Mouse (Mus musculus) stomach, embryonic 14.5 days (tissue): ENCODE measurements around the gene Gm11549. TPM values are rescaled to one million over a fixed set of nuclear protein-coding genes. Genes with fewer than 3 reads are reported as not detected.

Experiments
- ATAC-seq: fragments of 200-750 bp; cut with Nextera tagmentation; 2 replicates; pipeline ENCODE4 v1.8.0; 2017; ENCODE audit warnings: low read depth, moderate TSS enrichment; ENCODE audit not compliant: insufficient number of reproducible peaks, insufficient read depth, low FRiP score
- H3K27ac ChIP-seq: fragments of 300-500 bp; sonication (generic); 2 replicates; pipeline ENCODE4 v1.5.1; 2014; ENCODE audit warnings: mild to moderate bottlenecking, low read length, moderate library complexity, mixed read lengths
- H3K27me3 ChIP-seq: fragments of 300-500 bp; sonication (generic); 2 replicates; pipeline ENCODE4 v1.6.1; 2014; ENCODE audit warnings: low read length, control low read depth, mixed read lengths; ENCODE audit not compliant: control insufficient read depth, insufficient read depth
- H3K36me3 ChIP-seq: fragments of 300-500 bp; sonication (generic); 2 replicates; pipeline ENCODE4 v1.6.1; 2014; ENCODE audit warnings: mild to moderate bottlenecking, control low read depth, low read length, moderate library complexity, mixed read lengths; ENCODE audit not compliant: control insufficient read depth, insufficient read depth
- H3K4me1 ChIP-seq: fragments of 300-500 bp; sonication (generic); 2 replicates; pipeline ENCODE4 v1.6.1; 2014; ENCODE audit warnings: low read length, control low read depth, mixed read lengths; ENCODE audit not compliant: control insufficient read depth, insufficient read depth
- H3K4me2 ChIP-seq: fragments of 300-500 bp; sonication (generic); replicated peaks from 2 replicates; pipeline ENCODE4 v1.6.1; 2014; ENCODE audit warnings: low read depth, low read length, control low read depth
- H3K4me3 ChIP-seq: fragments of 300-500 bp; sonication (generic); 2 replicates; pipeline ENCODE4 v1.5.1; 2014; ENCODE audit warnings: low read depth, low read length, control low read depth
- H3K9ac ChIP-seq: fragments of 300-500 bp; sonication (generic); replicated peaks from 2 replicates; pipeline ENCODE4 v1.6.1; 2014; ENCODE audit warnings: low read depth, mild to moderate bottlenecking, control low read depth, low read length, moderate library complexity, mixed read lengths
- H3K9me3 ChIP-seq: fragments of 300-500 bp; sonication (generic); 2 replicates; pipeline ENCODE4 v1.6.1; 2016; ENCODE audit warnings: low read depth, low read length, control low read depth; ENCODE audit not compliant: control insufficient read depth
- WGBS: fragments of 180-500 bp; shearing (Covaris S2); extraction: QIAGEN DNeasy Blood & Tissue Kit; methylation state at CpG from one replicate; pipeline ENCODE4 v1.1.7; 2014; 5-methylcytosine and 5-hydroxymethylcytosine counted together
- polyA plus RNA-seq: library from polyadenylated mRNA; unstranded; fragments of >200 nt; fragmentation: Nextera tagmentation; extraction: Ambion mirVana; gene quantifications from 2 replicates; pipeline ENCODE4 v1.2.1, GENCODE M21; 2014

Gene Gm11549
- polyA plus RNA-seq, 1 experiment from 2014 or later, result 0.30 TPM

DNA sequence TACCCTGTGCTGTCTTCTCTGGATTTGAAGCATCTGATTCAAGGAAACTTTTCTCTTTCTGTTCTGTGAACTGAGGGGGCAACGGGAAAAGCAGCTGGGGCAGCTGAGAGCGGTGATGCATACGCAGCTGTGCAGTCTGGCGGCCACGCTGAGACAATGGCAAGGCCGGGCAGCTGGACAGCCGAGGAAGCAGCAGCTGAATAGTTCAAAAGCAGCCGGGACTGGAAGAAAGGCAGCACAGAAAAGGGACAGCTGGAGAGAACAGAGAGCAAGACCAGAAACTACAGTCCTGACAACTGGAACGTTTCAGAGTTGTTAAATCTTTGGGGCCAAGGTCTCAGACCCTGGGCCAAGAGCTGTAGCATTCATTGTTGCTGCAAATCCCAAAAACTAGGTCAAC, 29.7 kb upstream of the Gm11549 start:
- no peak; the same call in 1 of the 2 replicates for ATAC-seq
- Histone ChIP-seq H3K27me3 (no peaks in the 10 kb centered on the region), H3K36me3 (peaks cover 17% of the 10 kb centered on the region; the same call in 1 of the 2 replicates), H3K4me2 (peak overlapping the region; percentile 88), H3K9me3 (no peaks in the 10 kb centered on the region), H3K4me3 (no peak overlapping the region), H3K4me1 (0 out of 2 replicates have a peak, but pooled peaks cover 5% of the 10 kb centered on the region), H3K9ac (no peak overlapping the region), H3K27ac (no peak overlapping the region; the same call in 1 of the 2 replicates)
- 44% methylated on average over 9 of the region's 9 CpGs for WGBS

DNA sequence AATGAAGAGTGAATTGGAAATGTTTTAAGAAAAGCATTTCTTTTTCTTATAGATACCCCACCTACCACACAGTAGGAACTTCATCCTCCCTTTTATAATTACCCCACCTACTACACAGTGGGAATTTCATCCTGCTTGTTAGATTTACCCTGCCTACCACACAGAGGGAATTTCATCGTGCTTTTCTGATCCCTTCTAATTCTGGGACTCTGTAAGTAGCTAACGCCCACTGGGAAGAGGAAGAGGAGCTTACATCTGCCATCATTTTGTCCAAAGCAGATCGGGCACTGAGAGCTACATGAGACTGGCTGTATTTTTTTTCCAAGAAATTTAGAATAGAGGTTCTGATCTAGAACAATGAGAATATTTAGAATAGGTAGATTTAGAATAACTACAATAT, 23.3 kb upstream of the Gm11549 start:
- no peaks in the 10 kb centered on the region for H3K9me3 ChIP-seq
- no peak overlapping the region for H3K27ac ChIP-seq
- H3K4me2 ChIP-seq, result no peak overlapping the region
- H3K36me3 ChIP-seq, result no peaks in the 10 kb centered on the region
- H3K4me1 ChIP-seq, result no peaks in the 10 kb centered on the region
- H3K4me3 ChIP-seq, result no peak overlapping the region
- WGBS, result 73% methylated on average over 3 of the region's 3 CpGs
- no peak overlapping the region for H3K9ac ChIP-seq
- no peak for ATAC-seq
- no peaks in the 10 kb centered on the region for H3K27me3 ChIP-seq

DNA sequence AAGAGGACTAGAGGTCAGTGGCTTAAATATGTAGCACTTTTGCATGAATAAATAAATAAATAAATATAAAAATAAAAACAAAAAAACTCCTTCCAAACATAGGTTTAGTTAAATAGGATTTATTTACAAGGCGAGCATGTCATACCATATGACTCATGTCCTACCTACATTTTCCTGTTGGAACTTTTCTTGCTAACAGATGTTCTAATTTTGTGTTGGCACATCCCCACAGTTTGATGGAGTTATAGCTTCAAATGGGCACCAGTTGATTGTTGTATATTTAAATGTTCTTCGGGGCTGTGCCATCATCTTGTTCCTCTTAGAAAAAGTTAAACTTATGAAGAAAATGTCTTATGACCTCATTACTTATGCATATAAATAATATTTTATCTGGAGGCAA, 19.8 kb upstream of the Gm11549 start:
- H3K4me1 ChIP-seq, result no peaks in the 10 kb centered on the region
- H3K4me2 ChIP-seq, result no peak overlapping the region
- H3K9me3 ChIP-seq, result no peaks in the 10 kb centered on the region
- no peaks in the 10 kb centered on the region for H3K36me3 ChIP-seq
- H3K9ac ChIP-seq, result no peak overlapping the region
- H3K27ac ChIP-seq, result no peak overlapping the region
- H3K4me3 ChIP-seq, result no peak overlapping the region
- no peak for ATAC-seq
- WGBS, result 89% methylated on average over 2 of the region's 2 CpGs
- no peaks in the 10 kb centered on the region for H3K27me3 ChIP-seq

DNA sequence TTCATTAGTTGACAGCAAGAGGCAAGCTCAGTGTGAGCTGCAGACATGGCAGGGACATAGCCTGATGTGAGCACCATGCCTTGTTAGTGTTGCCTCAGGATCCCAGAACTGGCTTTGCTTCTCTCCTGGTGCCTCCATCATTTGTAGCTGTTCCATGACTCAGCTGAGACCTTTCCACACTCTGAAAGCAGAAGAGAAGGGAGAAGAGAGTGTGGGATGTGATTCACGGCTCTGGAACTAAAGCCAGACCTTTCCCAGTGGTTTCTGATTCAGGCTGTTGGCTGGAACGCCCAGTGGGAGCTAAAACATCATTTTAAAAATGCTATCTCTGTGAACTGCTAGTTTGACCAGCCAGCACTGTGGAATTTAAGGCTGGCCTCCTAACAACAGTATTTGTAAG, 19.1 kb upstream of the Gm11549 start:
- Histone ChIP-seq H3K4me1 (no peaks in the 10 kb centered on the region), H3K9ac (no peak overlapping the region), H3K27me3 (no peaks in the 10 kb centered on the region), H3K9me3 (no peaks in the 10 kb centered on the region), H3K4me3 (no peak overlapping the region), H3K27ac (no peak overlapping the region), H3K36me3 (no peaks in the 10 kb centered on the region), H3K4me2 (no peak overlapping the region)
- WGBS, result 75% methylated on average over 2 of the region's 2 CpGs
- ATAC-seq, result no peak

GRCm38 (mm10) chr3:36537701-36538470, 16.3 kb upstream of the Gm11549 start:
- H3K9me3 ChIP-seq, result no peaks in the 10 kb centered on the region
- WGBS, result 79% methylated on average over 4 of the region's 4 CpGs
- no peak overlapping the region for H3K4me3 ChIP-seq
- peaks cover 3% of the 10 kb centered on the region; the same call in 1 of the 2 replicates for H3K4me1 ChIP-seq
- no peak overlapping the region for H3K27ac ChIP-seq
- H3K4me2 ChIP-seq, result no peak overlapping the region
- H3K27me3 ChIP-seq, result no peaks in the 10 kb centered on the region
- ATAC-seq, result no peak
- H3K36me3 ChIP-seq, result no peaks in the 10 kb centered on the region
- no peak overlapping the region for H3K9ac ChIP-seq

DNA sequence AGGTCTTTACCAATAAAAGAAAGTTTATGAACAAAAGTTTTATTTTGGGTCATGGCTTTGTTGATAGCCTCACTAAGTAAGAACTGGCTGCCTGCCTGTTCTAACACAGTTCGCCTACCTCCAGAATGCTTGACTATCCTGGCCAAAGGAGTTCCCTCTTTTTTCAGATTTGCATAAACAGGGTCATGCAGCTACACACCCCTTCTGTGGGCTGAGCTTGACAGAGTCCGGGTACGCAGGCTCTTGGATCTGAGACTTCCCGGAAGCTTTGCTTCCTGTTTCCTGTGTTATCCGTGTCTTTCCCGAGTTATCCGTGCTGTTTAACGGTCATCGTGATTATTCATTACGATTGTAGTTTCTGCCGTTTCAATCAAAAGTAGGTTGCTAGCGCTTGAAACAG, 14.4 kb upstream of the Gm11549 start:
- Histone ChIP-seq H3K27me3 (no peaks in the 10 kb centered on the region), H3K4me2 (no peak overlapping the region), H3K27ac (no peak overlapping the region), H3K36me3 (no peaks in the 10 kb centered on the region), H3K9ac (no peak overlapping the region), H3K4me1 (peaks cover 11% of the 10 kb centered on the region; the same call in 1 of the 2 replicates), H3K4me3 (no peak overlapping the region), H3K9me3 (no peaks in the 10 kb centered on the region)
- no peak for ATAC-seq
- 90% methylated on average over 12 of the region's 12 CpGs for WGBS

DNA sequence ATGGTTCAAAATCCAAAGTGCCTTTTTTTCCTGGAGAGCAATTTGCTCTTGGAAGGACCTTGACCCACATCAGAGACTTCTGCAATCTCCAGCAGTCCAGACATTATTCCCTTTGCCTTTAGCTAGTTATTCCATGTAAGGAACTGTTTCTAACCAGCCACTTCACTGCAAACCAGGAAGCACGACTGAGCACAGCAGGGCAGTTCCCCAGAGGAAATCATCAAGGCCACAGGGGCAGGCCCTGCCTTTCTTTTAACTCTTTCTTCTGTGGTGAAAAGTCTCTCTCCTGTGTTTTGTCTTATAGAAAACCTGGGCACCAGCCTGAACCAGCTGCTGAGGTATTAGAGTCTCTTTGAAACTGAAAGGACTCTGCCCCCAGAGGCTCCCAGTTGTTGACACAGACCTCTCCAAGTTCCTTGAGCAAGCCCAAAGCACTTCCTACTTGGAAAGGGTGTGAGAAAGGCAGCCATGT, 11.6 kb upstream of the Gm11549 start:
- Histone ChIP-seq H3K27ac (no peak overlapping the region), H3K4me1 (peaks cover 11% of the 10 kb centered on the region; the same call in 1 of the 2 replicates), H3K4me3 (no peak overlapping the region), H3K9ac (no peak overlapping the region), H3K4me2 (no peak overlapping the region), H3K36me3 (no peaks in the 10 kb centered on the region), H3K9me3 (no peaks in the 10 kb centered on the region), H3K27me3 (no peaks in the 10 kb centered on the region)
- ATAC-seq, result no peak
- 13% methylated on average over 1 of the region's 1 CpGs for WGBS

DNA sequence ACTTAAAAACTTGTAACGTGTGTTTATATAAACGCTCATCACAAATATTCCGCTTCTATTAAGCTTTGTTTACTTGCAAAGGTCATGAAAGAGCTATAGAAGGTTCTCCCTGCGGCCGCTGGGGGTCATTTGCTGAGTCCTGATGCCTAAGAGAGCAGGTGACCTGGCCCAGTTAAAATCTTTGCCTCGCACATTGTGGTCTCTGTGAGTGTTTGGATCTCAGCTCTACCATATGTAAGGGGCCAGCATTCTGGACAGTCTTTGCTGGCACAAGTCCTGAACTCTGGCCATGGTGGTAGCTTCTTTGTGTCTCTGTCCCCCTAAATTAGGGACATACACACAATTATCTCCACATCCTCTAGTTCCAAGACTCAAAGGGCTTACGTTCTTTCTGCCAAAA, 11.1 kb upstream of the Gm11549 start:
- 21% methylated on average over 7 of the region's 7 CpGs for WGBS
- Histone ChIP-seq H3K27me3 (no peaks in the 10 kb centered on the region), H3K4me2 (no peak overlapping the region), H3K36me3 (no peaks in the 10 kb centered on the region), H3K4me1 (peaks cover 11% of the 10 kb centered on the region; the same call in 1 of the 2 replicates), H3K9ac (no peak overlapping the region), H3K4me3 (no peak overlapping the region), H3K9me3 (no peaks in the 10 kb centered on the region), H3K27ac (no peak overlapping the region)
- ATAC-seq, result no peak
